Mouse (Mus musculus) kidney, embryonic 14.5 days (tissue): ENCODE measurements around the gene Prpf38b. TPM values are rescaled to one million over a fixed set of nuclear protein-coding genes. Genes with fewer than 3 reads are reported as not detected.

ENCODE experiments used
- polyA plus RNA-seq: library from polyadenylated mRNA; unstranded; fragments of >200 nt; fragmentation: Nextera tagmentation; extraction: Ambion mirVana; gene quantifications from 2 replicates; pipeline ENCODE4 v1.2.1, GENCODE M21; 2014

Gene Prpf38b
- polyA plus RNA-seq, 1 experiment from 2014 or later, result 73.7 TPM

Other genes with a start within 250 kb of the Prpf38b start
- gene Gpsm2, start 189.4 kb downstream of the Prpf38b start, polyA plus RNA-seq, result 25.3 and 52.4 TPM in 2 replicates
- gene Aknad1, start 172.1 kb downstream of the Prpf38b start, polyA plus RNA-seq, result 0.14 TPM in 1 of 2 replicates, not detected in the other
- 27.5 and 32.1 TPM in 2 replicates for gene Stxbp3, start 71.2 kb downstream of the Prpf38b start, polyA plus RNA-seq
- not detected in 2 replicates for gene Fndc7, start 21.7 kb downstream of the Prpf38b start, polyA plus RNA-seq
- gene Henmt1, start 28.1 kb upstream of the Prpf38b start, polyA plus RNA-seq, result 0.43 and 0.51 TPM in 2 replicates
- gene Gm9857, start 28.7 kb upstream of the Prpf38b start, polyA plus RNA-seq, result not detected in 2 replicates
- 6.1 and 6.3 TPM in 2 replicates for gene Fam102b, start 115.9 kb upstream of the Prpf38b start, polyA plus RNA-seq
- not detected in 2 replicates for gene Slc25a54, start 168.7 kb upstream of the Prpf38b start, polyA plus RNA-seq
- gene Slc25a24, start 211.4 kb upstream of the Prpf38b start, polyA plus RNA-seq, result 17.6 and 25.1 TPM in 2 replicates